Mouse (Mus musculus) embryonic stem cell, embryonic (primary cell): Measurements from ENCODE around the gene Ppp2r5a.

Source experiments
- CTCF ChIA-PET, 4 experiments: fragments of 300-600 bp in 2 of 4; fragments of 350-600 bp in 2 of 4; sonication (Branson Sonifier 250); formaldehyde crosslinking; loops; one replicate each; lab custom pipeline; 2022; ENCODE audit warnings: inconsistent platforms in 2 of 4; lab: Charles Lee
- POLR2A ChIA-PET, 4 experiments: fragments of 300-600 bp in 2 of 4; fragments of 350-600 bp in 2 of 4; sonication (Branson Sonifier 250); formaldehyde crosslinking; loops; one replicate each; lab custom pipeline; 2022; ENCODE audit warnings: antibody characterized with exemption in 4 of 4, inconsistent platforms in 1 of 4; lab: Charles Lee

The Ppp2r5a gene

GRCm38 (mm10) chr1:191422164-191422563 is 19.1 kb upstream of the Ppp2r5a start:
- POLR2A ChIA-PET, result interaction anchor here in 1 of 4 experiments (1.0 kb wide), 1 partner anchor 24 kb away, joined by 3 read pairs; no protein-coding TSS in a partner anchor
- CTCF ChIA-PET, result no interaction called here

DNA sequence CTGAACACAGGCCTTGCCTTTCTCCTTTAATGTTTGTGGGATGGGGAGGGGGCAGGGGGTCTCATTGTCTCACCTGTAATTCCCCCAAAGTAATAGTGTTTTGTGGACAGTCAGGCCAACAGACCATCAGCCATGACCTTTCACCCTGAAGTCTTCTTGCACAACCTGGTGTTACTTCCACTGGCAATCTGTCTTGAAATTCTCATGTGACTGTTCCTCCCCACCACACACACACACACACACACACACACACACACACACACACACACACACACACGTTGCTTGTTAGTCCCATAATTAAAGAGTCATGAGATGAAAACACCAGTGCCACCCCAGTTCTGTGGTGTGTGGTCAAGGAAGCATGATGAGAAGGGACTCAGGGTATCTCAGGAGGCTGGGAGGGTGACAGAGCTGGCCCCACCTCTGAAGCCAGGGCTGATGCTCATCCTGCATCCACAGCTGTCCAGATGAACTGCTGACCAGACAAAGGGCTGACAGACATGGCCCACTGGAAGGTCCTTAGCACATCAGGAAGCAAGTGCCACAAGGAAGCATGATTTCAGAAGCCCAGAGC is 18.4 kb upstream of the Ppp2r5a start:
- ChIA-PET POLR2A (interaction anchor here in 3 of 4 experiments (0.5 to 10.2 kb wide), 6 partner anchors 18 to 31 kb away, joined by 3 to 105 read pairs (median 14); no protein-coding TSS in a partner anchor), CTCF (interaction anchor here in 1 of 4 experiments (0.6 kb wide), 1 partner anchor 10 kb away, joined by 3 read pairs; no protein-coding TSS in a partner anchor)

DNA sequence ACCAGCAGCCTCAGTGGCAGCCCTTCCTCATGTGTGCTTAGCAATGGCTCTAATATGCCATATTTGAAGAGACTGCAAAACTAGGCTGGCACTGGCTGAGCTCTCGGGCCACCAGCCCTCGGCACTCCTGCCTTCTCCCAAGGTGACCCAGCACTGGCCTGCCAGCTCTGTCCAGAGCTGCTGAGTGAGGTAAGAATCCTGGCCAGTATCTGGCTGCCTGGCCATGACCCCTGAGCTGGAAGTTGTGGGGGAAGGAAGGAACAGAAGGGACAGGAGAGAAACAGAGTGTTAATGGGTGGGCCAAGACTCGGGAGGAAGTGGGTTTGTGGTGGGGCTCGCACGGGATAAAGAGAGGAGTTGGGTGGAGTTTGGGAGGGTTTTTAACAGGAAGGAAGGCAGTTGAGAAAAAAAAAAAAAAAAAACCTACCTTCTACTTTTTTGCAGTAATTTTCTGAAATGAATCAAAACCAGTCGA is 17.9 kb upstream of the Ppp2r5a start:
- POLR2A ChIA-PET, result interaction anchor here in 3 of 4 experiments (0.5 to 10.2 kb wide), 7 partner anchors 18 to 155 kb away, joined by 3 to 105 read pairs (median 8); partner anchors contain the start of genes Dtl (in 1 of the 3) and Ints7 (in 1 of the 3)
- CTCF ChIA-PET, result interaction anchor here in 1 of 4 experiments (0.6 kb wide), 1 partner anchor 11 kb away, joined by 3 read pairs; no protein-coding TSS in a partner anchor

- CTCF ChIA-PET, result no interaction called here
- POLR2A ChIA-PET, result interaction anchor here in 3 of 4 experiments (0.7 to 10.2 kb wide), 13 partner anchors 12 to 155 kb away, joined by 3 to 105 read pairs (median 6); partner anchors contain the start of genes Dtl (in 2 of the 3), Ints7 (in 2 of the 3) and Nenf (in 1 of the 3)
Measured at GRCm38 (mm10) chr1:191419991-191420751, 17.1 kb upstream of the Ppp2r5a start.

GRCm38 (mm10) chr1:191419421-191419820 is 16.3 kb upstream of the Ppp2r5a start:
- ChIA-PET POLR2A (interaction anchor here (0.6 to 10.2 kb wide), 18 partner anchors 10 to 1014 kb away, joined by 3 to 105 read pairs (median 4); partner anchors contain the start of genes Dtl (in 2 of the 4), Ints7 (in 2 of the 4) and Nenf (in 1 of the 4)), CTCF (no interaction called here)

GRCm38 (mm10) chr1:191418936-191419335 is 15.9 kb upstream of the Ppp2r5a start:
- CTCF ChIA-PET, result no interaction called here
- POLR2A ChIA-PET, result interaction anchor here in 3 of 4 experiments (0.6 to 10.2 kb wide), 17 partner anchors 11 to 236 kb away, joined by 3 to 105 read pairs (median 5); partner anchors contain the start of genes Dtl (in 1 of the 3), Ints7 (in 1 of the 3) and Nenf (in 1 of the 3)

DNA sequence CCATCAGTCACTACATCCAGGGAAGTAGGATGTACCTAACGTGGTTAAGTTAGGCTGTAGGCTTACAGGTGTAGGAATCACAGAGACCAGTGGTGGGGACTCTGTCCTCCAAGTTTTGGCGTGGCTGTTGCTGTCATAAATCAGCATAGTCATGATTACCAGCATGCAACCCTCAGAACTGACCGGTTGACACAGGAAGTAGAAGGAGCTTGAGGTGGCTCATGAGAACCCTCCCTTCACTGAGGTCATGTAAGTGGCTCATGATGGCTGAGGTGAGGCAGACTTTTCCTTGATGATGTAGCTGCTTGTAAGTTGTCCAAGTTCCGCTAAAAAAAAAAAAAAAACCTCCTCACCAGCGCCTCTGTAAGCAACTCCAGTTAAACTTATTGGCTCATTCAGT is 14.0 kb upstream of the Ppp2r5a start:
- ChIA-PET CTCF (no interaction called here), POLR2A (interaction anchor here in 2 of 4 experiments (1.3 to 10.2 kb wide), 4 partner anchors 15 to 25 kb away, joined by 4 to 105 read pairs (median 18); no protein-coding TSS in a partner anchor)

GRCm38 (mm10) chr1:191416611-191417010 is 13.5 kb upstream of the Ppp2r5a start:
- POLR2A ChIA-PET, result interaction anchor here in 2 of 4 experiments (1.6 to 10.2 kb wide), 3 partner anchors 15 to 19 kb away, joined by 4 to 105 read pairs (median 33); no protein-coding TSS in a partner anchor
- CTCF ChIA-PET, result no interaction called here

- CTCF ChIA-PET, result no interaction called here
- POLR2A ChIA-PET, result interaction anchor here in 2 of 4 experiments (1.5 to 10.2 kb wide), 4 partner anchors 10 to 17 kb away, joined by 4 to 105 read pairs (median 26); no protein-coding TSS in a partner anchor
Measured at GRCm38 (mm10) chr1:191414432-191414831, 11.4 kb upstream of the Ppp2r5a start.

GRCm38 (mm10) chr1:191413691-191414415 is 10.8 kb upstream of the Ppp2r5a start:
- ChIA-PET CTCF (no interaction called here), POLR2A (interaction anchor here in 3 of 4 experiments (1.2 to 10.2 kb wide), 4 partner anchors 11 to 16 kb away, joined by 5 to 105 read pairs (median 14); no protein-coding TSS in a partner anchor)

- POLR2A ChIA-PET, result interaction anchor here in 3 of 4 experiments (0.8 to 1.3 kb wide), 4 partner anchors 13 to 15 kb away, joined by 3 to 15 read pairs (median 10); no protein-coding TSS in a partner anchor
- CTCF ChIA-PET, result interaction anchor here in 1 of 4 experiments (0.8 kb wide), 1 partner anchor 13 kb away, joined by 3 read pairs; no protein-coding TSS in a partner anchor
Measured at GRCm38 (mm10) chr1:191410294-191411036, 7.4 kb upstream of the Ppp2r5a start.

- ChIA-PET CTCF (interaction anchor here in 1 of 4 experiments (0.7 kb wide), 1 partner anchor 39 kb away, joined by 3 read pairs; no protein-coding TSS in a partner anchor), POLR2A (interaction anchor here in 3 of 4 experiments (0.5 to 5.5 kb wide), 12 partner anchors 8 to 1748 kb away, joined by 3 to 89 read pairs (median 4); partner anchors contain the start of genes Dtl (in 1 of the 3) and Ints7 (in 1 of the 3))
Measured at GRCm38 (mm10) chr1:191407246-191407645, 4.2 kb upstream of the Ppp2r5a start.

- CTCF ChIA-PET, result no interaction called here
- POLR2A ChIA-PET, result interaction anchor here in 3 of 4 experiments (0.6 to 5.5 kb wide), 6 partner anchors 8 to 169 kb away, joined by 3 to 89 read pairs (median 10); partner anchors contain the start of genes Dtl (in 1 of the 3) and Ints7 (in 1 of the 3)
Measured at GRCm38 (mm10) chr1:191406516-191406915, 3.4 kb upstream of the Ppp2r5a start.

DNA sequence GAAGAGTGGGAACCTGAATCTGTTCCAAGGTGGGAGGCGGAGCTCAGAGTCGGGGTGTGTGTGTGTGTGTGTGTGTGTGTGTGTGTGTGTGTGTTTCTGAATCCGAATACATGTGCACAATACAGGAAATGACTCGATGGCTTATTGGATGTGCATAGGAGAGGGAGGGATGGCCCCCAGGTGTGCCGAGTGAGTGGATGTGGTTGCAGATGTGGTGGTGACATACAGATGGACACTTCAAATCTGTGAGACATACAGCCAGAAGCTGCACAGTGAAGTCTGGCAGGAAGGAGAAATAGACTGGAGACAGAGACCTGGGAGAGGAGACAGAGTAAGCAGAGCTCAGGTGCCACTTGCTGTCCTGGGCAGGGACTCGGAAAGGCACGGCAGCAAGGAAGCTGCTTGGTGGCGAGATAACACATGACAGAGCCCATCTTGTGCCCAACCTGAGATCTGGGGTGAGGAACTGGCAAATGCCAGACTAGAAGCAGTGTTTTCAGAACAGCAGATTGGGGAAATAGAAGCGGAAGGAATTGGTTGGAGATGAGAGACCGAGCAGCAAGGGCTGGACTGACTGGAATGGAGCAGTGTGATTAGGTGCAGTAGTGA is 1.8 kb upstream of the Ppp2r5a start:
- CTCF ChIA-PET, result interaction anchor here in 2 of 4 experiments (0.5 to 0.6 kb wide), 2 partner anchors 118 to 695 kb away, joined by 3 to 7 read pairs; no protein-coding TSS in a partner anchor
- POLR2A ChIA-PET, result interaction anchor here (0.5 to 5.5 kb wide), 8 partner anchors 7 to 398 kb away, joined by 3 to 89 read pairs (median 4); partner anchors contain the start of genes Dtl (in 1 of the 4) and Ints7 (in 1 of the 4)

DNA sequence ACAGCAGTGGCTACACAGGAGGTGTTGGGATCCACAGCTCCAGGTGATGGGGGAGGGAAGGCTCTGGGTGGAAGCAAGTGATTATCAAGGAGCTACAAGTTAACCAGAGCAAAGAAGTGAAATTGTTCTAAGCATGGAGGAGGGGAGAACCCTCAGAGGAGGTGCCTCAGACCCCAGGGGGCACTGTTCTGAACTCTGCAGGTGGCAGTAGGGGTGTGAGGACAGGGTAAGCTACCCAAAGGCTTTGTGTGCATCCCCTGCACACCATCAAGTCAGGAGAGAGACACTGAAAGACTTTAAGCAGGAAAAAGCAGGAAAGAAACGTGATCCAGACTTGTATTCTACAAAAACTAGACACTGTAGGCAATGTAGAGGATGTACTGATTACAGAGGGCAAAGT is 1.2 kb upstream of the Ppp2r5a start:
- ChIA-PET CTCF (no interaction called here), POLR2A (interaction anchor here (0.5 to 5.5 kb wide), 5 partner anchors 8 to 398 kb away, joined by 3 to 89 read pairs (median 3); no protein-coding TSS in a partner anchor)

DNA sequence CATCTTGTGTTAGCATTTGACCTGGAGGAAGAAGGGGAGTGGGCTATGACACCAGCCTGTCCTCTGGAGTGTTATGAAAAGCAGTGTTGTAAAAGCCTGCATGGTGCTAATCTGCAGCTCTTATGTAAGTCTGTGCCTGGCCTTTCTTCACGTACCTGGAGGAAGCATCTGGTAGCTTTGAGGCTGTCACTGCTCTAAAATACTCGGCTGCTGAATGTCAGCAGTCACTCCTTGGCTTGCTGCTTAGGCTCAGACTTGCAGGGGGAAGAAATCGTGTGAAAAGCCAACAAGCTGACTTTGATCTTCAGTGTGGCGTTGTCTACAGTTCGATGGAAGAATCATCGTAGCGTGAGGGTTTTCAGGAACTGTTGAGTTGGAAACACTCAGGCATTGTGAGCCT is 566 bp downstream of the Ppp2r5a start:
- ChIA-PET POLR2A (interaction anchor here in 1 of 4 experiments (1.3 to 1.6 kb wide), 2 partner anchors 10 to 19 kb away, joined by 3 to 5 read pairs; no protein-coding TSS in a partner anchor), CTCF (no interaction called here)
